Mouse (Mus musculus): Measurements from ENCODE around the gene Tenm4. TPM values are rescaled to one million over a fixed set of nuclear protein-coding genes. Genes with fewer than 3 reads are reported as not detected.
"Not testable (repeated sequence)": the region's sequence is repeated elsewhere in the genome, so short reads cannot be mapped to it uniquely, and the experiment has no call there.

Tenm4 gene
- polyA plus RNA-seq, 1 experiment from 2014 or later: 31.3 TPM

DNA sequence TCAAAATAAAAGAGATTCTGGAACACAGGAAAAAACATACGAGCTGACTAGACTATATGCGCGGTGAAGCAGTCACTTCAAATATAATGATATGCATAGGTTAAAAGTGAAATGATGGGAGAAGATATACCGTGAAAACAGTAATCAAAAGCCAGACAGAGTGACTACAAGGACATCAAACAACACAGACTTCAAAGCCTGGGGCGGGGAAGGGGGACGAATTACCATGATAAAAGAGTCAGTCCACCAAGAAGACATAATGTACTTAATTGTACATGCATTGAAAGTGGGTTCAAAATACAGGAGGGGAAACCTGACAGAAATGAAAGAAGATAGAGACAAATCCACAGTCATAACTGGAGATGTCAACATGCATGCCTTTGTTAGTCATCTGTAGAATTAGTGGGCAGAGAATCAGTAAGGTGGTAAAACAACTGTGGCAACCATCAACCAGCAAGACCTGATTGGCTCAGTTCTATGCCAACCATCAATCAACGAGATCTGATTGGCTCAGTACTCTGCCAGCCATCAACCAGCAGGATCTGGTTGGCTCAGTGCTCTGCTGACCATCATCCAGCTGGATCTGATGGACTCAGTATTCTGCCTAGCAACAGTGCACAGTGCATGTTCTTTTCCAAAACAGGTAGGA is 749.5 kb downstream of the Tenm4 start:
- 66% methylated on average over 7 of the region's 7 CpGs for WGBS
- no peak overlapping the region for H3K4me3 ChIP-seq (ENCODE audit: low read depth, low read length)
- H3K36me3 ChIP-seq (ENCODE audit: control insufficient read depth, insufficient read depth, low read length): no peaks in the 10 kb centered on the region
- H3K4me2 ChIP-seq (ENCODE audit: low read depth, low read length): no peak overlapping the region
- no peak overlapping the region for H3K9ac ChIP-seq (ENCODE audit: low read depth, low read length)
- no peak for ATAC-seq (ENCODE audit: low read depth)
- no peaks in the 10 kb centered on the region for H3K4me1 ChIP-seq (ENCODE audit: control insufficient read depth, insufficient read depth, low read length)
- no peak overlapping the region for H3K27ac ChIP-seq (replicated peaks; ENCODE audit: low read depth, low read length)
- H3K27me3 ChIP-seq (replicated peaks; ENCODE audit: control insufficient read depth, insufficient read depth, low read length): no peaks in the 10 kb centered on the region
- H3K9me3 ChIP-seq (ENCODE audit: control insufficient read depth, low read length): no peaks in the 10 kb centered on the region
- no peak for DNase-seq (ENCODE audit: low spot score)

- Histone ChIP-seq H3K9me3 (ENCODE audit: control insufficient read depth, low read length) (no peaks in the 10 kb centered on the region), H3K36me3 (ENCODE audit: control insufficient read depth, insufficient read depth, low read length) (no peaks in the 10 kb centered on the region), H3K9ac (ENCODE audit: low read depth, low read length) (no peak overlapping the region), H3K4me1 (ENCODE audit: control insufficient read depth, insufficient read depth, low read length) (no peaks in the 10 kb centered on the region), H3K4me3 (ENCODE audit: low read depth, low read length) (no peak overlapping the region), H3K27ac (replicated peaks; ENCODE audit: low read depth, low read length) (no peak overlapping the region), H3K27me3 (replicated peaks; ENCODE audit: control insufficient read depth, insufficient read depth, low read length) (no peaks in the 10 kb centered on the region), H3K4me2 (ENCODE audit: low read depth, low read length) (no peak overlapping the region)
- no peak for ATAC-seq (ENCODE audit: low read depth)
- no peak for DNase-seq (ENCODE audit: low spot score)
- 96% methylated on average over 2 of the region's 2 CpGs for WGBS
These were observed 751.9 kb downstream of the Tenm4 start for GRCm38 (mm10) chr7:96922927-96923326.

DNA sequence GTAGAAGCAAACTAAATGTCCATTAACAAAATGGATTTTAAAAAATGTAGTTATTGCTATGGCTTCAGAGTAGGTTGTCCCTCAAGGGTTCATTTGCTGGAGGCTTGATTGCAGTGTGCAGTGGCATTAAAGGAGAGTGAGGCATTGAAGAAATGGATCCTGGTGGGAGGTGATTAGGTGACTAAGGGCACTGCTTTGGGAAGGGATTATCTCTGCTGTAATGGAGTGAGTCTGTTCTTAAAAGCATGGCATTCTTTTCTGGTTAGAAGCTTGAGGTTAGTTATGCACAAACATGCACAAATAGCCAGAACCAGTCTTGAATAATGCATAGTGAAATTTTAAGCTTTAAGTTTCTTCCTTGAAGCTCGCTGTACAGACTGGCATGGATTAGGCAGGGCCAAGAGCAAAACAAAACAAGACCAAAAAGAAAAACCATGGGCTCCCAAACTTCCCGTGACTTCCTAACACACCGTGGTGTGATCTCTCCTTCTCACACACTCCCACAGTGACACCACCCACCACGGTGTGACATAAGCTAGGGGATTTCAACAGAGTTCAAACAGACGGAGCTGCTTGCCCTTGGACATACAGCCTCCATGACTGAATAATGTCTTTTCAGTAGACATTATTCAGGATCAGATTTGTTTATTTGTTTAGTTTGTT is 772.8 kb downstream of the Tenm4 start:
- no peaks in the 10 kb centered on the region for H3K27me3 ChIP-seq (replicated peaks; ENCODE audit: control insufficient read depth, insufficient read depth, low read length)
- WGBS: 62% methylated on average over 5 of the region's 5 CpGs
- no peak overlapping the region for H3K4me2 ChIP-seq (ENCODE audit: low read depth, low read length)
- ATAC-seq (ENCODE audit: low read depth) (peak; percentile 68), DNase-seq (ENCODE audit: low spot score) (peak; percentile 16)
- H3K4me1 ChIP-seq (ENCODE audit: control insufficient read depth, insufficient read depth, low read length): no peaks in the 10 kb centered on the region
- H3K4me3 ChIP-seq (ENCODE audit: low read depth, low read length): no peak overlapping the region
- no peak overlapping the region for H3K27ac ChIP-seq (replicated peaks; ENCODE audit: low read depth, low read length)
- no peaks in the 10 kb centered on the region for H3K9me3 ChIP-seq (ENCODE audit: control insufficient read depth, low read length)
- H3K9ac ChIP-seq (ENCODE audit: low read depth, low read length): no peak overlapping the region
- H3K36me3 ChIP-seq (ENCODE audit: control insufficient read depth, insufficient read depth, low read length): no peaks in the 10 kb centered on the region

- H3K27ac ChIP-seq (replicated peaks; ENCODE audit: low read depth, low read length); H3K27me3 ChIP-seq (replicated peaks; ENCODE audit: control insufficient read depth, insufficient read depth, low read length); DNase-seq (ENCODE audit: low spot score); H3K36me3 ChIP-seq (ENCODE audit: control insufficient read depth, insufficient read depth, low read length); ATAC-seq (ENCODE audit: low read depth); H3K4me3 ChIP-seq (ENCODE audit: low read depth, low read length); H3K9me3 ChIP-seq (ENCODE audit: control insufficient read depth, low read length); H3K4me2 ChIP-seq (ENCODE audit: low read depth, low read length); H3K9ac ChIP-seq (ENCODE audit: low read depth, low read length); H3K4me1 ChIP-seq (ENCODE audit: control insufficient read depth, insufficient read depth, low read length): not testable (repeated sequence)
- WGBS: 82% methylated on average over 8 of the region's 8 CpGs
These were observed 775.5 kb downstream of the Tenm4 start for GRCm38 (mm10) chr7:96946501-96946900.

GRCm38 (mm10) chr7:96951281-96952051 is 780.4 kb downstream of the Tenm4 start, which contains the start of gene Nars2:
Nars2 (plus strand) TSS chr7:96951505.
- Histone ChIP-seq H3K4me1 (ENCODE audit: control insufficient read depth, insufficient read depth, low read length) (peaks cover 9% of the 10 kb centered on the region), H3K9ac (ENCODE audit: low read depth, low read length) (peak within 1 kb of the TSS; percentile 80), H3K9me3 (ENCODE audit: control insufficient read depth, low read length) (no peaks in the 10 kb centered on the region), H3K27me3 (replicated peaks; ENCODE audit: control insufficient read depth, insufficient read depth, low read length) (no peaks in the 10 kb centered on the region), H3K4me2 (ENCODE audit: low read depth, low read length) (peak within 1 kb of the TSS; percentile 77), H3K4me3 (ENCODE audit: low read depth, low read length) (peak within 1 kb of the TSS; percentile 72), H3K36me3 (ENCODE audit: control insufficient read depth, insufficient read depth, low read length) (peaks cover 4% of the 10 kb centered on the region; the same call in 1 of the 2 replicates), H3K27ac (replicated peaks; ENCODE audit: low read depth, low read length) (peak within 1 kb of the TSS; percentile 88)
- peak; percentile 100 for ATAC-seq (ENCODE audit: low read depth)
- peak; percentile 98 for DNase-seq (ENCODE audit: low spot score)
- WGBS: 0% methylated on average over 32 of the region's 62 CpGs

- Histone ChIP-seq H3K36me3 (ENCODE audit: control insufficient read depth, insufficient read depth, low read length) (peaks cover 10% of the 10 kb centered on the region; the same call in 1 of the 2 replicates), H3K4me3 (ENCODE audit: low read depth, low read length) (peak overlapping the region; percentile 72), H3K27ac (replicated peaks; ENCODE audit: low read depth, low read length) (peak overlapping the region; percentile 88; the same call in 1 of the 2 replicates), H3K9ac (ENCODE audit: low read depth, low read length) (peak overlapping the region; percentile 80), H3K4me2 (ENCODE audit: low read depth, low read length) (peak overlapping the region; percentile 77), H3K4me1 (ENCODE audit: control insufficient read depth, insufficient read depth, low read length) (peaks cover 9% of the 10 kb centered on the region), H3K9me3 (ENCODE audit: control insufficient read depth, low read length) (no peaks in the 10 kb centered on the region), H3K27me3 (replicated peaks; ENCODE audit: control insufficient read depth, insufficient read depth, low read length) (no peaks in the 10 kb centered on the region)
- WGBS: 26% methylated on average over 5 of the region's 5 CpGs
- ATAC-seq (ENCODE audit: low read depth) (no peak), DNase-seq (ENCODE audit: low spot score) (no peak)
These were observed 781.0 kb downstream of the Tenm4 start for GRCm38 (mm10) chr7:96952094-96952493.

DNA sequence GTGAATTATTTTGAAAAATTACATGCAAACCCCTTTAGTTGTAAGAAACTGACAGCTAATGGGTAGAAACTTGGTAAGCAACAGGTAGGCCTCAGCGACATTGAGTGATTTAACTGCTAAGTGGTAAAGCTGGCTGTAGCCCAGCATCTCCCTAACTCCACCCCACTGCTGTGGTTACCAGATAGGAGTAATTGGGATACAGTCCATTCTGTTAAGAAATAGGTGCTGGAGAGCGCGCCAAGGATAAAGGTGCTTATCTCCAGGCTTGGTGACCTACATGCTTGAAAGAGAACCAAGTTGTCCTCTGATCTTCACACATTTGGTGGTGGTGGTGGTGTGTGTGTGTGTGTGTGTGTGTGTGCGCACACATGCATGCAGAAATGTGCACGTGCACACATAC is 788.1 kb downstream of the Tenm4 start:
- Histone ChIP-seq H3K27me3 (replicated peaks; ENCODE audit: control insufficient read depth, insufficient read depth, low read length) (no peaks in the 10 kb centered on the region), H3K4me2 (ENCODE audit: low read depth, low read length) (no peak overlapping the region), H3K4me1 (ENCODE audit: control insufficient read depth, insufficient read depth, low read length) (no peaks in the 10 kb centered on the region), H3K36me3 (ENCODE audit: control insufficient read depth, insufficient read depth, low read length) (peaks cover 35% of the 10 kb centered on the region), H3K9me3 (ENCODE audit: control insufficient read depth, low read length) (no peaks in the 10 kb centered on the region), H3K9ac (ENCODE audit: low read depth, low read length) (no peak overlapping the region), H3K27ac (replicated peaks; ENCODE audit: low read depth, low read length) (no peak overlapping the region), H3K4me3 (ENCODE audit: low read depth, low read length) (no peak overlapping the region)
- WGBS: 92% methylated on average over 5 of the region's 5 CpGs
- DNase-seq (ENCODE audit: low spot score) (no peak), ATAC-seq (ENCODE audit: low read depth) (no peak)
